Mouse (Mus musculus) heart, postnatal 0 days (tissue): Measurements from ENCODE around the gene Ggn.

Source experiments
- CTCF ChIP-seq: IDR thresholded peaks from 2 replicates; pipeline ENCODE4 v1.5.1; 2016; ENCODE audit warnings: antibody characterized with exemption, control low read depth, low read depth
- EP300 ChIP-seq: IDR thresholded peaks from 2 replicates; pipeline ENCODE4 v1.6.1; 2016; ENCODE audit warnings: antibody characterized with exemption, low read depth

- TF ChIP-seq EP300 (no peak), CTCF (no peak)
Measured at GRCm38 (mm10) chr7:29202577-29202976, 32.6 kb downstream of the Ggn start.
